Mouse (Mus musculus) heart, adult 8-10 months (tissue): ENCODE data around the gene Mettl11b. TPM values are rescaled to one million over a fixed set of nuclear protein-coding genes. Genes with fewer than 3 reads are reported as not detected.

ENCODE experiments used
- DNase-seq: peaks from one replicate; pipeline ENCODE4 v3.0.0; 2022; ENCODE audit warnings: low spot score
- total RNA-seq, 4 experiments: library from RNA; stranded (reverse); gene quantifications; 2 replicates each; pipeline ENCODE4 v1.2.4; 2022

Mettl11b gene
- total RNA-seq, 4 experiments from 2014 or later, result 4.0 to 8.9 (median 6.1) TPM

DNA sequence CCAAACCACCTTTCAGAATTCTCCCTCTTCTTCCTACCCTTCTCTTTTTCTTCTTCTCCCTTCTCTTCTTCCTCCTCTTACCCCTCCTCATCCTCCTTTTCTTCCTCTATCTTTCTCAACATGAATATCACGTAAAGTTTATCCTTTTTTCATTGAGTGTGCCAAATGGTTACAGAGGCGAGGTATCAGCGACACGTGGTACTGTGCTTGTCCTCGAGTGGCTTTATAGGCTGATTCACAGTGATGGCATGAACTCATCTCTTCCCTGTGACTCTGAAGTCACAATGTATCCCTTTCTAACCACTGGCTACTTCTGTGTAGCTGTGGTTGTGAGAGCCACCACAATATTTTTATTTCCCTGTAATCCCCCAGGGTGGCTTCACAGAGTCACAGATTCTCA lies 68.6 kb downstream of the Mettl11b start:
- no peak for DNase-seq

Other genes starting within 250 kb of the Mettl11b start
- 10 to 100 TPM; 22.2 to 24.9 (median 23.3) TPM for gene Kifap3, start 54.4 kb upstream of the Mettl11b start, total RNA-seq
- 1 to 10 TPM; 4.5 to 5.8 (median 5.4) TPM for gene Scyl3, start 203.9 kb upstream of the Mettl11b start, total RNA-seq